Mouse (Mus musculus): ENCODE measurements around the gene 4930568D16Rik.

The 4930568D16Rik gene

GRCm38 (mm10) chr2:35367629-35368028, at the start of gene 4930568D16Rik:
Gene 4930568D16Rik, minus strand, starts transcription at chr2:35367729.
- DNase-seq (ENCODE audit: low read depth) = no peak

GRCm38 (mm10) chr2:35417231-35417630, 49.7 kb upstream of the 4930568D16Rik start:
- no peak for DNase-seq (ENCODE audit: low read depth)

- peak; percentile 28 for DNase-seq (ENCODE audit: low read depth)
Measured at GRCm38 (mm10) chr2:35416473-35416872, 48.9 kb upstream of the 4930568D16Rik start.

DNA sequence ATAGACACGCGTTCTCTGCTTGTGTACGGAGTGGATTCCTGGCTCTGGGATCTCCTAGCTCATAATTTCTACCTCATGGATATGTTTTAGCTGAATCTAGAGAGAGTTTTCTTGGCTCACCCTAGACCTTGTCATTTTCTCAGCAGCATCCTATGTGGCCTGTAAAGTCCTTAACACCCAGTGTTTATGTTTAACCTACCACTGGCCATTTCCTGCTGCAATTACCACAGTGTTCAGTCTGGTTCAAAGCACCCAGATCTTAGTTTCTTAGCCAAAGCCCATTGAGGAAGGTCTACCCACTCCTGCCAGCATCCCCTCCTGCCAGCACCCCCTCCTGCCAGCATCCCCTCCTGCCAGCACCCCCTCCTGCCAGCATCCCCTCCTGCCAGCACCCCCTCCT, 45.3 kb upstream of the 4930568D16Rik start:
- DNase-seq (ENCODE audit: low read depth) = no peak

DNA sequence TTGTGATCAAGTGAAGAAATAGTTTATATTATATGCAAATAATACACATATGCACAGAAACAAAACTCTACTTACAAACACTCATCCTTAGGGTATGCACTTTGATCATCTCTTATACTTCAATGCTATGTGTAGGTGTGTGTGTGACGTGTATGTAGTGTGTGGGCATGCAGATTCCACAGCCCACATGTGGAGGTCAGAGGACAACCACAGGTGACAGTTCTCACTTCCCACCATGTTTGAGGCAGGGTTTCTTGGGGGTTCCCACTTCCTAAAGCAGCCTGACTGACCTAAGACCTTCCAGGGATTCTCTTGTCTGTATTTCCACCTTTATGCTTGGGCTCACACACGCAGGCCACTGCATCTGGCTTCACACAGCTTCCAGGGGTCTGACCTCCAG, 44.7 kb upstream of the 4930568D16Rik start:
- DNase-seq (ENCODE audit: low read depth) = no peak

DNA sequence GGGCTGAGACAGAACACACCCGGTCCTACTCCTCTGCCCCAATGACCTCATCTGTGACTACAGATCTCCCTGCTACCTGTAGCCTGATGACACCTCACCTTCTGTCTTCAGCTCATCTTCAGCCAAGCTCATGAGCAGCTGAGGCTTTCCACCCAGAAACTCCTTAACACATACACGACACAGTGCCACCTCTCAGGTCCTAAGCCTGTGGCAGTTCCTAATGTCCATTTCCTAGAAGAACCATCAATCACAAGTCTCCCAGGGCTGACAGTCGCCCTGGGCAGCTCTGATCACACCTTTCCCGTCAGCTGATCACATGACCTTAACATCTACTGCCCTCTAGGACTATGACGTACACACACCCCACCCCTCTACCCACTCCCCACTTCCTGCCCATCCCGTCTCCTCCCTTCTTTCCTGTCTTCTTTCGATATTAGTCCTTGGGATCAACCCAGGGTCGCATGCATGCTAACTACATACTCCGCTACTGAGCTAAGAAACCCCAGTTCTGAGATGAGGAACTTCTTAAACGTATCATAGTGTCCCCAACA, 44.2 kb upstream of the 4930568D16Rik start:
- DNase-seq (ENCODE audit: low read depth) = peak; percentile 42

GRCm38 (mm10) chr2:35409466-35409865, 41.9 kb upstream of the 4930568D16Rik start:
- no peak for DNase-seq (ENCODE audit: low read depth)

GRCm38 (mm10) chr2:35408409-35409110, 41.0 kb upstream of the 4930568D16Rik start:
- peak; percentile 56 for DNase-seq (ENCODE audit: low read depth)

GRCm38 (mm10) chr2:35407878-35408277, 40.3 kb upstream of the 4930568D16Rik start:
- DNase-seq (ENCODE audit: low read depth) = peak; percentile 28

- DNase-seq (ENCODE audit: low read depth) = no peak
Measured at GRCm38 (mm10) chr2:35407266-35407665, 39.7 kb upstream of the 4930568D16Rik start.

DNA sequence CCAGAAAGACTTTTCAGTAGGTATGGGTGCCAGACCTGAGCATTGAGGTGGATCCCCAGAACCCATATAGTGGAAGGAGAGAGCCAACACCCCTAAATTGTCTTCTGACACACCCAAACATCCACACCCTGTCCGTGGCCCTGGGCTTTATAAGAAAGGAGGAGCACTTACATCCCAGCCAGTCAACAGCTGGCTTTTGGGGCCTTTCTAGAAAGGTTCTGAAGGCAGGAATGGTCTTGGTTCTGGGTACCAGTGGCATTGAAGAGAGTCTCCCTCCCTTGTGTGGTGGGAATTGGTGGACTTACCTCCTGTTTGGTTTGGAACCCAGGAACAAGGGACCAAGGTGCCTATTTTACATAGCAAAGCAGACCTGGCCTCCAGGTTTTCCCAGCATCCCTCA, 39.1 kb upstream of the 4930568D16Rik start:
- DNase-seq (ENCODE audit: low read depth) = no peak

DNA sequence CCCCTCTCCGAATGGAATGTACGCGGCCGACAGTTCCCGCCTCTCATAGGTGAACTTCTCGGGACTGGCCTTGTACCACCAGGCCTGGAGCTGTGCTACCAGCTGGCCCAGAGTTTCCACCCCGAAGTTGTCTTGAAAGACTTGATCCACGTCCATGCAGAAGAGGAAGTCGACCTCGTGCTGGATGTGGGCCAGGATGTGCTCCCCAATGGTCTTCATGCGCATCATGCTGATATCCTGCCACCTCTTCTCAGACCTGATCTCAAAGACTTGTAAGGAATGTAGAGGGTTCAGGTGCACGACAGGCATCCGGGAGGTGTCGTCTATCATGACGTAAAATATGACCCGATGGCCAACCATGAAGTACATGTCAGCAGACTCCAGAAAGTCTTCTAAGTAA, 34.9 kb upstream of the 4930568D16Rik start:
- no peak for DNase-seq (ENCODE audit: low read depth)

GRCm38 (mm10) chr2:35400739-35401138, 33.2 kb upstream of the 4930568D16Rik start:
- no peak for DNase-seq (ENCODE audit: low read depth)

DNA sequence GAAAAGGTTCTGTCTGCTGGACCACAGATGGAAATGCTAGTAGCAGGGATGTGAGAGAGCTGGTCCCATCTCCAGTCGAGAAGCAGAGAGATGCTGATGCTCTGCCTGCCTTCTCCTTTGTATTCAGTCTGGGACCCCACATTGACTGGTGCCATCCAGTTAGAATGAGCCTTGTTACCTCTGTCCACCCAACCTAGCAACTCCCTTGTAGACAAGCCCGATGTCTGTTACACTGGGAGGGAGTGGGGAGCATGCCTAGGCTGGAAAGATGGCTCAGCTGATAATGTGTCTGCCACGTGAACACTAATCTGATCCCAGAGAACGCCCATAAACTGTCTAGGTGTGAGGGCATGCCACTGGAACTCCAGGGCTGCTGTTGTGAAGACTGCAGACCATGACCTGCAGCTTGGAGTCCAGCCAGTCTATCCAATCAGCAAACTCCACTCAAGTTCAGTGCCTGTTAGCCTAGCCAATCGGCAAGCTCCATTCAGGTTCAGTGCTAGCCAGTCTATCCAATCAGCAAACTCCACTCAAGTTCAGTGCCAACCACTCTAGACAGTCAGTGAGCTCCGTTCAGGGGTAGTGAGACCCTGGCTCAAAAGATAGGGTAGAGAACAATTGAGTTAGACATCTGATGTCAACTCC, 30.8 kb upstream of the 4930568D16Rik start:
- DNase-seq (ENCODE audit: low read depth) = peak; percentile 12

DNA sequence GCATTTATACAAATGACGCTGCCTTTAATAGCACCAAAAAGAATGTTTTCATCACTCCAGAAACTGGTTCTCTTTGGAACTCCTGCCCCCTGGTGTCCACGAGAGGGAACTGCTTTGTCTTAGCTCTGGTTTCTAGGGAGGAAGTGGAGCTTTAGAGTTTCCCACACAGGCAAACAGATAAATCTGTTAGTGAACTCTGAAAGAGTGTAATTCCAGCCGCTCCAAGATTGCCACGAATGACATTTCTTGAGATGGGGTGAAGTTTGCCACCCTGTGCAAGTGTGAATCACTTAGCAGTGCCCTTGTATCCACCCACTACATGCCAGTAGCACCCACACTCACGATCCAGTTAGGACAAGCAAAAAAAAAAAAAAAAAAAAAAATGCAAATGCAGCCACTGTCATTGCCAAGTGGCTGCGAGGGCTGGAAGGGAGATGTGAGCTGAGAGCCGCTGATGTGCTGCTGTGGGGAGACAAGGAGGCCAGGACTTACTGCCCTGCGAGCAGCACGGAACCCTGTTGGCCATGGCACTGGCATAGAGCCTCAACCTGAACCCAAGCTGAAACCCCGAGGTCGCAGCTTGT, 30.2 kb upstream of the 4930568D16Rik start:
- DNase-seq (ENCODE audit: low read depth) = peak; percentile 84

GRCm38 (mm10) chr2:35397096-35397495, 29.6 kb upstream of the 4930568D16Rik start, which contains the start of gene 4930402F06Rik:
Gene 4930402F06Rik, minus strand, starts transcription at chr2:35397175.
- DNase-seq (ENCODE audit: low read depth) = no peak

DNA sequence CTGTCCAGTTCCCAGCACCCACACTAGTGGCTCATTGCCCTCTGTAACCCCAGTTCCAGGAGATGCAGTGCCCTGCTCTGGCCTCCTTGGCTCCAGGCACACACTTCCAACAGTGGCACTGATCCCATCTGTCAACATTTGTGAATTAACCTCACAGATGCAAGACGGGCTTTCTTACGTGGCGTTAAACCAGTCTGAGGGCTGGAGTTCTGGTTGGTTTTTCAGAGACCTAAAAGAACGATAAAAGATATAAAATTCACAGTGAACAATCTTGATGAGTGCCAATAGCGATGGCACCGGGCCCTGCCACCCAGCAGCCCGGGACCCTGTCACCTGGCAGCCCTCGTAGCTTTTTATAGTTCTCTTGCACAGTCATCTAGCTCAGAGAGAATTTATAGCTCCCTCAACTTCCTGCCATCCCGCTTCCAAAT, 17.9 kb upstream of the 4930568D16Rik start:
- DNase-seq (ENCODE audit: low read depth) = no peak

DNA sequence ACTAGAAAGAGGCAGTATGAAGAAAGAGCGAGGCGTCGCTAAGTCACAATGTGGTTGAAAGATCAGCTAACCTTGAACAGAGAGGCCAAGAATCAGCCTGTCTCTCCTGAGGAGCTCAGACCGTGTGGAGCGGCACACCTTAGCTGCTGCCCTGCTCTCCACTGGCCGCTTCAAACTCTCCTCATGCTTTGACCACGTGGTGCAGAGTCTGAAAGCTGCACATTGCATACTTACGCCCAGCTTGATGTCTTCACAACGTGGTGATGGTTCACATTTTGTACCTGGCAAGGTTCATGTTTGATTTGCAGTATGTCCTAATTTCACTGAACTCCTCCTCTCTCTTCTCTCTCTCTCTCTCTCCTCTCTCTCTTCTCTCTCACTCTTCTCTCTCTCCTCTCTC, 11.8 kb upstream of the 4930568D16Rik start:
- DNase-seq (ENCODE audit: low read depth) = no peak

- DNase-seq (ENCODE audit: low read depth) = no peak
Measured at GRCm38 (mm10) chr2:35377600-35377999, 10.1 kb upstream of the 4930568D16Rik start.

DNA sequence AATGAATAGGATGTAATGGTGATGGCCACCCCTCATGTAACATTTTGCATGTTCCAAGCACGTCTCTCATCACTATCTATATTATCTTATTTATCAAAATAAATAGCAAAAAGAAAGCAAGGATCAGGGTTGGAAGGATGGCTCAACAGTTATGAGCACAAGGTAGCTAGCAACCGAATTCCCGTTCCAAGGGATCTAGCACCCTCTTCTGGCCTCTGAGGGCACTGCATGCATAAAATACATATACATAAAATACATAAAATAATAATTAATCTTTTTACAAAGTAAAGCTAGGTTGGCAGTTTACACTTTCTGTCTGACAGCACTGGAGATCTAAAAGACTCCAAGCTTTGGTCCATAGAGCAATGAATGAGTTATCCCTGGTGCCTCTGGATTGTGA, 5.5 kb upstream of the 4930568D16Rik start:
- DNase-seq (ENCODE audit: low read depth) = peak; percentile 27

GRCm38 (mm10) chr2:35370686-35371085, 3.2 kb upstream of the 4930568D16Rik start:
- no peak for DNase-seq (ENCODE audit: low read depth)

GRCm38 (mm10) chr2:35349184-35349583, 18.3 kb downstream of the 4930568D16Rik start:
- peak; percentile 43 for DNase-seq (ENCODE audit: low read depth)

DNA sequence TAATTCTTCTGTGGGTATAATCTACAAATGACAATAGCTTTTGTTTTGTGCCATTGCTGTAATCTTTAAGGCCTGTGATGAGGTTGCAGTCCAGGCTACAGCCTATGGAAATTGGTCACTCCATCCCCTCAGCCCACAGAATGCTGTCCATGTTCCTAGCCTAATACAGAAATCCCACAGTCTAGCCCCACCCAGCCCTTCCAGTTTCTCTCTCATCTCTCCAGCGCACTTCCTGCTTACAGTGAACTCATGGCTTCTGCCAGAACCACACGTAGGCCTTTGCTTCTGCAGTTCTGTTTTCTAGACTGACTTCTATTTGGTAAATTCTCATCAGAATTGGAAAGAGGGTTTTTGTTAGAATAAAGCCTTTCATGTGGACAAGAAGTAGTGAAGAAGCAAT, 21.5 kb downstream of the 4930568D16Rik start:
- DNase-seq (ENCODE audit: low read depth) = no peak
